Comparison of ENCODE assay signal across 15 mouse cellular contexts in the genomic region with DNA sequence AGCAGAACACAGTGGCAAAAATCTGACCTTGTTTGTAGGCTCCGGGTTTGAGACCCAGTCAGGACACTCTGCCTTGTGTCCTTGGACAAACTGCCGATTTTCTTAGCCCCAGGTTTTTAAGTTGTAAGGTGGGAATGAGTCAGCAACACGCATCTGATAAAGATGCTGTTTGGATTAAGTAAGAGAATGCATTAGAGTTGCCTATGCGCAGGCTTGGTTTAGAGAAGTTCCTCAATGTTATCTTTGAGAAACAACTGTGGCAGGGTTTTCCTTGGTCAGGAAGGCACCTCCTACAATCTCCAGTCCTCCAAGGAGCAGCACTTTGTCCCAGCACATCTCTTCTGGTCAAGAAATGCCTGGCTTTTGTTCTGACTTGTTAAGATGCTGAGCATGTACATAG.
DNase-seq lines count a peak whose midpoint lies in the region; ATAC-seq and TF ChIP-seq lines count a peak whose summit lies in the region.
"Had no signal": no experiment of that assay in that cellular context is flagged by ENCODE, and none has a peak within 500 bp of the region (broad histone marks: within the 10 kb centered on the region; RNA-seq: fewer than 3 reads in every experiment).

No protein-coding gene starts in this region.

- no peak overlapping the region for H3K9ac ChIP-seq in heart, embryonic 16.5 days (ENCODE audit: low read length)
- peak overlapping the region; percentile 45 for H3K9ac ChIP-seq in MEL (ENCODE audit: control insufficient read depth, low read depth, low read length, poor library complexity, severe bottlenecking)
- no peak overlapping the region for H3K9ac ChIP-seq in liver, embryonic 16.5 days (ENCODE audit: low read depth, low read length)
- H3K9ac ChIP-seq: embryonic facial prominence, embryonic 13.5 days; hindbrain, embryonic 13.5 days had no signal

- DNase-seq in heart, adult 11 months: no peak
- DNase-seq in MEL (ENCODE audit: low read depth, low spot score): peak; percentile 90
- no peak for DNase-seq in right cerebral cortex, postnatal 36 days (ENCODE audit: low spot score in 2 of 2)
- DNase-seq in left cerebral cortex, postnatal 10 days (ENCODE audit: extremely low spot score in 1 of 2, low spot score in 2 of 2): no peak
- DNase-seq: cerebellum, adult 11-12 months; gastrocnemius, postnatal 14 days; kidney, adult 18-20 months; kidney, postnatal 4 days; lung, adult 2 months; thymus, adult 2 months had no signal

- intact Hi-C loops in left cerebral cortex, postnatal 10 days (cut with DNase I): no loop called here

- TF ChIP-seq CTCF in MEL (IDR thresholded peaks at IDR 0.05 in 2 of 3, conservative IDR thresholded peaks at IDR 0.05 in 1 of 3; ENCODE audit: control insufficient read depth in 1 of 3, insufficient read depth in 1 of 3, low read depth in 2 of 3, low read length in 3 of 3, poor library complexity in 1 of 3, severe bottlenecking in 1 of 3): no peak

- no peaks in the 10 kb centered on the region for H3K36me3 ChIP-seq in heart, embryonic 16.5 days (ENCODE audit: control insufficient read depth, insufficient read depth)
- H3K36me3 ChIP-seq in MEL (ENCODE audit: control insufficient read depth in 1 of 2, insufficient read depth in 2 of 2, low read length in 2 of 2): peaks cover 0 to 49% of the 10 kb centered on the region in 2 experiments; a peak in 2 of 4 replicates
- no peaks in the 10 kb centered on the region for H3K36me3 ChIP-seq in liver, embryonic 16.5 days (ENCODE audit: control insufficient read depth, insufficient read depth)
- H3K36me3 ChIP-seq: embryonic facial prominence, embryonic 13.5 days; hindbrain, embryonic 13.5 days had no signal

- peak overlapping the region; percentile 70 for H3K27ac ChIP-seq in heart, embryonic 16.5 days (ENCODE audit: low read length)
- H3K27ac ChIP-seq in MEL (ENCODE audit: control insufficient read depth, low read depth, low read length): peak overlapping the region; percentile 90
- peak overlapping the region; percentile 50; the same call in 1 of the 2 replicates for H3K27ac ChIP-seq in brown adipose tissue, adult 24 weeks (replicated peaks; ENCODE audit: low read depth, low read length)
- H3K27ac ChIP-seq in liver, embryonic 16.5 days (ENCODE audit: low read length): no peak overlapping the region
- H3K27ac ChIP-seq: embryonic facial prominence, embryonic 13.5 days; hindbrain, embryonic 13.5 days had no signal

- ATAC-seq in heart, embryonic 16.5 days (replicated peaks; ENCODE audit: extremely low read depth, insufficient read depth, low FRiP score): no peak; the same call in 1 of the 2 replicates
- peak; percentile 59 for ATAC-seq in liver, embryonic 16.5 days (ENCODE audit: low read depth)

- peaks cover 21% of the 10 kb centered on the region for H3K4me1 ChIP-seq in heart, embryonic 16.5 days (ENCODE audit: control insufficient read depth, insufficient read depth, low read length)
- H3K4me1 ChIP-seq in MEL (ENCODE audit: control insufficient read depth in 1 of 2, insufficient read depth in 2 of 2, low read length in 2 of 2): peaks cover 32 to 38% of the 10 kb centered on the region in 2 experiments
- H3K4me1 ChIP-seq in brown adipose tissue, adult 24 weeks (ENCODE audit: control insufficient read depth, insufficient read depth, insufficient read length, low read length): peaks cover 4% of the 10 kb centered on the region; the same call in 1 of the 2 replicates
- peaks cover 10% of the 10 kb centered on the region for H3K4me1 ChIP-seq in liver, embryonic 16.5 days (ENCODE audit: control insufficient read depth, low read depth, low read length)
- H3K4me1 ChIP-seq: embryonic facial prominence, embryonic 13.5 days; hindbrain, embryonic 13.5 days had no signal

- peak; percentile 96 to 98 for TF ChIP-seq EP300 in MEL (IDR thresholded peaks at IDR 0.05; ENCODE audit: low read depth in 1 of 2, low read length in 2 of 2)

- WGBS in heart, embryonic 16.5 days: 68% methylated on average over 4 of the region's 4 CpGs
- 13% methylated on average over 4 of the region's 4 CpGs for WGBS in liver, embryonic 16.5 days (ENCODE audit: insufficient replicate concordance)

- H3K79me2 ChIP-seq in MEL (ENCODE audit: control insufficient read depth, insufficient read depth, low read length, poor library complexity): no peaks in the 10 kb centered on the region

- H3K9me3 ChIP-seq in heart, embryonic 16.5 days (replicated peaks; ENCODE audit: control insufficient read depth, low read length): no peaks in the 10 kb centered on the region
- H3K9me3 ChIP-seq in MEL (replicated peaks; ENCODE audit: insufficient read depth, low read length): no peaks in the 10 kb centered on the region
- H3K9me3 ChIP-seq in liver, embryonic 16.5 days (replicated peaks; ENCODE audit: control insufficient read depth, low read length): no peaks in the 10 kb centered on the region
- H3K9me3 ChIP-seq: embryonic facial prominence, embryonic 13.5 days; hindbrain, embryonic 13.5 days had no signal

- no peak overlapping the region for H3K4me3 ChIP-seq in heart, embryonic 16.5 days (ENCODE audit: low read length)
- 0 out of 4 replicates have a peak overlapping the region, but pooled peaks of 1 of the 2 experiments have one; percentile 7 for H3K4me3 ChIP-seq in MEL (ENCODE audit: control insufficient read depth in 1 of 2, insufficient read depth in 1 of 2, low read depth in 2 of 2, low read length in 2 of 2)
- no peak overlapping the region for H3K4me3 ChIP-seq in brown adipose tissue, adult 24 weeks (ENCODE audit: insufficient read depth, low read depth, low read length)
- H3K4me3 ChIP-seq in liver, embryonic 16.5 days (ENCODE audit: low read depth, low read length): no peak overlapping the region
- H3K4me3 ChIP-seq: embryonic facial prominence, embryonic 13.5 days; hindbrain, embryonic 13.5 days had no signal

- no peaks in the 10 kb centered on the region for H3K27me3 ChIP-seq in heart, embryonic 16.5 days (ENCODE audit: control insufficient read depth, insufficient read depth, low read length)
- no peaks in the 10 kb centered on the region for H3K27me3 ChIP-seq in MEL (ENCODE audit: control insufficient read depth in 1 of 2, insufficient read depth in 2 of 2, low read length in 2 of 2)
- no peaks in the 10 kb centered on the region for H3K27me3 ChIP-seq in liver, embryonic 16.5 days (ENCODE audit: control insufficient read depth, insufficient read depth, low read depth, low read length)
- H3K27me3 ChIP-seq: embryonic facial prominence, embryonic 13.5 days; hindbrain, embryonic 13.5 days had no signal

- peak in 1 of 2 experiments; percentile 36; a peak in 1 of 4 replicates for TF ChIP-seq POLR2A in MEL (IDR thresholded peaks at IDR 0.05; ENCODE audit: control insufficient read depth in 1 of 2, insufficient read depth in 1 of 2, low read depth in 1 of 2, low read length in 2 of 2, poor library complexity in 1 of 2)

- no peak for TF ChIP-seq RAD21 in MEL (IDR thresholded peaks at IDR 0.05; ENCODE audit: low read depth, low read length)

- no peak overlapping the region for H3K4me2 ChIP-seq in heart, embryonic 16.5 days (ENCODE audit: low read depth, low read length)
- no peak overlapping the region for H3K4me2 ChIP-seq in liver, embryonic 16.5 days (ENCODE audit: low read depth, low read length)
- H3K4me2 ChIP-seq: embryonic facial prominence, embryonic 13.5 days; hindbrain, embryonic 13.5 days had no signal

TF ChIP-seq in MEL, 35 proteins besides CTCF, POLR2A, EP300 and RAD21 (continues in another document):
- TF ChIP-seq TAL1 (IDR thresholded peaks at IDR 0.05; ENCODE audit: low read length) (peak; percentile 97), CHD1 (IDR thresholded peaks at IDR 0.05; ENCODE audit: low read depth, low read length) (no peak), ETS1 (IDR thresholded peaks at IDR 0.05; ENCODE audit: low read depth, low read length) (peak; percentile 95), SIN3A (IDR thresholded peaks at IDR 0.05; ENCODE audit: low read length) (peak; percentile 83), HCFC1 (IDR thresholded peaks at IDR 0.05; ENCODE audit: low read depth, low read length) (0 out of 2 replicates have a peak, but pooled peaks have one; percentile 17), JUND (IDR thresholded peaks at IDR 0.05; ENCODE audit: low read depth, low read length) (peak; percentile 94), ZKSCAN1 (IDR thresholded peaks at IDR 0.05; ENCODE audit: low read depth, low read length) (no peak), MYB (IDR thresholded peaks at IDR 0.05; ENCODE audit: low read depth, low read length) (peak; percentile 68; the same call in 1 of the 2 replicates), ELF1 (IDR thresholded peaks at IDR 0.05; ENCODE audit: low read depth, low read length) (no peak), SMC3 (IDR thresholded peaks at IDR 0.05; ENCODE audit: low read depth, low read length) (no peak), MAX (IDR thresholded peaks at IDR 0.05; ENCODE audit: low read length) (0 out of 2 replicates have a peak, but pooled peaks have one; percentile 28), POLR2AphosphoS2 (IDR thresholded peaks at IDR 0.05; ENCODE audit: low read length) (no peak), POLR2AphosphoS5 (IDR thresholded peaks at IDR 0.05; ENCODE audit: borderline replicate concordance, low read depth, low read length) (no peak), BHLHE40 (IDR thresholded peaks at IDR 0.05; ENCODE audit: borderline replicate concordance, low read depth, low read length) (peak; percentile 48; the same call in 1 of the 2 replicates), ZNF384 (IDR thresholded peaks at IDR 0.05; ENCODE audit: low read depth, low read length) (no peak), GATA1 (IDR thresholded peaks at IDR 0.05; ENCODE audit: low read depth, low read length) (peak; percentile 98), MYC (IDR thresholded peaks at IDR 0.05; ENCODE audit: low read depth, low read length) (peak; percentile 74), ZC3H11A (IDR thresholded peaks at IDR 0.05; ENCODE audit: low read depth, low read length) (no peak; the same call in 1 of the 2 replicates), MAFK (IDR thresholded peaks at IDR 0.05; ENCODE audit: borderline replicate concordance, low read depth, low read length) (peak; percentile 88), CHD2 (IDR thresholded peaks at IDR 0.05; ENCODE audit: low read length) (no peak; the same call in 1 of the 2 replicates), UBTF (IDR thresholded peaks at IDR 0.05; ENCODE audit: borderline replicate concordance, insufficient read depth, low read depth, low read length) (no peak), USF1 (IDR thresholded peaks at IDR 0.05; ENCODE audit: low read depth, low read length) (no peak), USF2 (IDR thresholded peaks at IDR 0.05; ENCODE audit: borderline replicate concordance in 1 of 2, insufficient read depth in 1 of 2, low read depth in 1 of 2, low read length in 2 of 2) (no peak), E2F4 (IDR thresholded peaks at IDR 0.05; ENCODE audit: borderline replicate concordance, low read depth, low read length) (no peak), KAT2A (conservative IDR thresholded peaks at IDR 0.05; ENCODE audit: low read depth, low read length) (no peak), MEF2A (IDR thresholded peaks at IDR 0.05; ENCODE audit: extremely low read depth, insufficient replicate concordance, low read depth, low read length, poor library complexity, severe bottlenecking) (no peak)
